ENCODE assay signal across 8 mouse cellular contexts in the genomic region with DNA sequence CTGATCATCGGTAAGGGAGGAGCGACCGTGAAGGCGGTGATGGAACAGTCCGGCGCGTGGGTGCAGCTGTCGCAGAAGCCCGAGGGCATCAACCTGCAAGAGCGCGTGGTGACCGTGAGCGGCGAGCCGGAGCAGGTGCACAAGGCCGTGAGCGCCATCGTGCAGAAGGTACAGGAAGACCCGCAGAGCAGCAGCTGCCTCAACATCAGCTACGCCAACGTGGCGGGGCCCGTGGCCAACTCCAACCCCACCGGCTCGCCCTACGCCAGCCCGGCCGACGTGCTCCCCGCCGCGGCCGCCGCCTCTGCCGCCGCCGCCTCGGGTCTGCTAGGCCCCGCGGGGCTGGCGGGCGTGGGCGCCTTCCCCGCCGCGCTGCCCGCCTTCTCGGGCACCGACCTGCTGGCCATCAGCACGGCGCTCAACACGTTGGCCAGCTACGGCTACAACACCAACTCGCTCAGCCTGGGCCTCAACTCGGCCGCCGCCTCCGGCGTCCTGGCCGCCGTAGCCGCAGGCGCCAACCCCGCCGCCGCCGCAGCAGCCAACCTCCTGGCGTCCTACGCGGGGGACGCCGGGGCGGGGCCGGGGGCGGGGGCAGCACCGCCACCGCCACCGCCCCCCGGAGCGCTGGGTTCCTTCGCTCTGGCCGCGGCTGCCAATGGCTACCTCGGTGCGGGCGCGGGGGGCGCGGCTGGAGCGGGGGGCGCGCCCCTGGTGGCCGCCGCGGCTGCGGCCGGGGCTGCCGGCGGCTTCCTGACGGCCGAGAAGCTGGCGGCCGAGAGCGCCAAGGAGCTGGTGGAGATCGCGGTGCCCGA. TPM values are rescaled to one million over a fixed set of nuclear protein-coding genes. Genes with fewer than 3 reads are reported as not detected.
DNase-seq lines count a peak whose midpoint lies in the region; ATAC-seq lines count a peak whose summit lies in the region.

No protein-coding gene starts in this region.

- H3K4me1 ChIP-seq in brown adipose tissue, adult 24 weeks (ENCODE audit: control insufficient read depth, insufficient read depth, insufficient read length, low read length) = peaks cover 12% of the 10 kb centered on the region
- peaks cover 44% of the 10 kb centered on the region for H3K4me1 ChIP-seq in forebrain, embryonic 13.5 days
- peaks cover 17% of the 10 kb centered on the region for H3K4me1 ChIP-seq in lung, embryonic 16.5 days (replicated peaks; ENCODE audit: control insufficient read depth, insufficient read depth, low read length)

- peak overlapping the region; percentile 79 for H3K9ac ChIP-seq in forebrain, embryonic 13.5 days
- peak overlapping the region; percentile 72 for H3K9ac ChIP-seq in lung, embryonic 16.5 days (ENCODE audit: low read length)

- peak overlapping the region; percentile 99 for H3K27ac ChIP-seq in brown adipose tissue, adult 24 weeks (replicated peaks; ENCODE audit: low read depth, low read length)
- H3K27ac ChIP-seq in forebrain, embryonic 13.5 days = peak overlapping the region; percentile 77
- 0 out of 2 replicates have a peak overlapping the region, but pooled peaks have one; percentile 37 for H3K27ac ChIP-seq in lung, embryonic 16.5 days (ENCODE audit: low read length)

- 1% methylated on average over 89 of the region's 107 CpGs for WGBS in forebrain, embryonic 13.5 days
- WGBS in lung, embryonic 16.5 days = under 1% methylated on average over 73 of the region's 107 CpGs

- peaks cover 42% of the 10 kb centered on the region for H3K36me3 ChIP-seq in forebrain, embryonic 13.5 days (ENCODE audit: poor library complexity, severe bottlenecking)
- no peaks in the 10 kb centered on the region for H3K36me3 ChIP-seq in lung, embryonic 16.5 days (ENCODE audit: control insufficient read depth, insufficient read depth, low read length)

- H3K4me3 ChIP-seq in brown adipose tissue, adult 24 weeks (ENCODE audit: insufficient read depth, low read depth, low read length) = peak overlapping the region; percentile 80
- peak overlapping the region; percentile 47 for H3K4me3 ChIP-seq in forebrain, embryonic 13.5 days
- peak overlapping the region; percentile 64 for H3K4me3 ChIP-seq in lung, embryonic 16.5 days (ENCODE audit: low read length)

- peak; percentile 88 for DNase-seq in NIH3T3 (ENCODE audit: low read depth)
- DNase-seq in heart, postnatal 36 days = peak; percentile 66 to 76
- DNase-seq in kidney, postnatal 4 days = peak; percentile 75 to 84
- peak; percentile 77 for DNase-seq in ovary, postnatal 36 days (ENCODE audit: low spot score)
- no peak for DNase-seq in MN1 (ENCODE audit: low spot score)

- peak; percentile 54 for ATAC-seq in forebrain, embryonic 13.5 days
- ATAC-seq in lung, embryonic 16.5 days (ENCODE audit: low read depth) = peak; percentile 91

- H3K4me2 ChIP-seq in forebrain, embryonic 13.5 days = peak overlapping the region; percentile 81
- H3K4me2 ChIP-seq in lung, embryonic 16.5 days (ENCODE audit: low read depth, low read length) = peak overlapping the region; percentile 93

- no peaks in the 10 kb centered on the region for H3K9me3 ChIP-seq in forebrain, embryonic 13.5 days (replicated peaks)
- H3K9me3 ChIP-seq in lung, embryonic 16.5 days (ENCODE audit: control insufficient read depth, low read length) = no peaks in the 10 kb centered on the region

- intact Hi-C loops in heart, postnatal 36 days (cut with DNase I) = no loop called here

- no peaks in the 10 kb centered on the region for H3K27me3 ChIP-seq in forebrain, embryonic 13.5 days
- H3K27me3 ChIP-seq in lung, embryonic 16.5 days (ENCODE audit: control insufficient read depth, insufficient read depth, low read depth, low read length) = peaks cover 38% of the 10 kb centered on the region

RNA-seq across cellular contexts. Expression of a gene that starts 29.4 kb away (rescaled TPM):
- not detected in 2 replicates for polyA plus RNA-seq in brown adipose tissue, adult 24 weeks (2012; ENCODE audit: insufficient read depth, insufficient read length, missing spikeins)
- polyA plus RNA-seq in forebrain, embryonic 13.5 days (2015; fragmentation: Nextera tagmentation; extraction: Ambion mirVana) = 0.68 and 0.69 TPM in 2 replicates
- not detected for total RNA-seq in heart, postnatal 36 days (2021)
- polyA plus RNA-seq in lung, embryonic 16.5 days (2015; fragmentation: Nextera tagmentation; extraction: Ambion mirVana) = not detected in 2 replicates

RNA-seq across cellular contexts. Expression of a gene that starts 32.1 kb away (rescaled TPM):
- 1.1 and 1.6 TPM in 2 replicates for polyA plus RNA-seq in brown adipose tissue, adult 24 weeks (2012; ENCODE audit: insufficient read depth, insufficient read length, missing spikeins)
- polyA plus RNA-seq in forebrain, embryonic 13.5 days (2015; fragmentation: Nextera tagmentation; extraction: Ambion mirVana) = 12.3 and 13.7 TPM in 2 replicates
- total RNA-seq in heart, postnatal 36 days (2021) = 1 to 10 TPM; 4.8 to 7.7 TPM
- polyA plus RNA-seq in lung, embryonic 16.5 days (2015; fragmentation: Nextera tagmentation; extraction: Ambion mirVana) = 0.89 and 0.99 TPM in 2 replicates

RNA-seq across cellular contexts. Expression of a gene that starts 33.3 kb away (rescaled TPM):
- 2.7 and 6.0 TPM in 2 replicates for polyA plus RNA-seq in brown adipose tissue, adult 24 weeks (2012; ENCODE audit: insufficient read depth, insufficient read length, missing spikeins)
- 2.8 TPM in 2 replicates for polyA plus RNA-seq in forebrain, embryonic 13.5 days (2015; fragmentation: Nextera tagmentation; extraction: Ambion mirVana)
- total RNA-seq in heart, postnatal 36 days (2021) = 1 to 10 TPM; 3.4 to 4.3 TPM
- 2.1 and 2.8 TPM in 2 replicates for polyA plus RNA-seq in lung, embryonic 16.5 days (2015; fragmentation: Nextera tagmentation; extraction: Ambion mirVana)

RNA-seq across cellular contexts. Expression of a gene that starts 46.1 kb away (rescaled TPM):
- polyA plus RNA-seq in brown adipose tissue, adult 24 weeks (2012; ENCODE audit: insufficient read depth, insufficient read length, missing spikeins) = 7.9 and 11.4 TPM in 2 replicates
- 22.1 and 23.3 TPM in 2 replicates for polyA plus RNA-seq in forebrain, embryonic 13.5 days (2015; fragmentation: Nextera tagmentation; extraction: Ambion mirVana)
- total RNA-seq in heart, postnatal 36 days (2021) = 10 to 100 TPM; 19.6 to 23.0 TPM
- 16.0 and 16.5 TPM in 2 replicates for polyA plus RNA-seq in lung, embryonic 16.5 days (2015; fragmentation: Nextera tagmentation; extraction: Ambion mirVana)

RNA-seq across cellular contexts. Expression of a gene that starts 47.6 kb away (rescaled TPM):
- polyA plus RNA-seq in brown adipose tissue, adult 24 weeks (2012; ENCODE audit: insufficient read depth, insufficient read length, missing spikeins) = 4.4 and 6.3 TPM in 2 replicates
- polyA plus RNA-seq in forebrain, embryonic 13.5 days (2015; fragmentation: Nextera tagmentation; extraction: Ambion mirVana) = 25.6 and 27.9 TPM in 2 replicates
- 10 to 100 TPM in 1 of 2 experiments, 1 to 10 TPM in 1; 7.7 to 11.0 TPM for total RNA-seq in heart, postnatal 36 days (2021)
- 30.8 and 32.7 TPM in 2 replicates for polyA plus RNA-seq in lung, embryonic 16.5 days (2015; fragmentation: Nextera tagmentation; extraction: Ambion mirVana)

Comparison
In these comparisons a context has a peak if more than half of its experiments do, and no peak if none do; other contexts are left out.
1. H3K27ac ChIP-seq: peak in every context shown above with its lines; median percentile 99 in brown adipose tissue, adult 24 weeks; 77 in forebrain, embryonic 13.5 days; 37 in lung, embryonic 16.5 days.